ENCODE assay signal across 29 mouse cellular contexts in genomic region chr11:107833351-107834040, GRCm38 (mm10). TPM values are rescaled to one million over a fixed set of nuclear protein-coding genes. Genes with fewer than 3 reads are reported as not detected.
DNase-seq lines count a peak whose midpoint lies in the region; ATAC-seq lines count a peak whose summit lies in the region.
"Had no signal": no experiment of that assay in that cellular context is flagged by ENCODE, and none has a peak within 500 bp of the region (broad histone marks: within the 10 kb centered on the region; RNA-seq: fewer than 3 reads in every experiment).

No protein-coding gene starts in this region.

- no peaks in the 10 kb centered on the region for H3K9me3 ChIP-seq in neural tube, embryonic 12.5 days
- H3K9me3 ChIP-seq in hindbrain, embryonic 14.5 days (ENCODE audit: control insufficient read depth, low read length), result no peaks in the 10 kb centered on the region
- H3K9me3 ChIP-seq: embryonic facial prominence, embryonic 12.5 days; limb, embryonic 13.5 days; stomach, embryonic 15.5 days had no signal

- H3K27ac ChIP-seq in neural tube, embryonic 12.5 days, result no peak overlapping the region
- peak overlapping the region; percentile 72 for H3K27ac ChIP-seq in hindbrain, embryonic 14.5 days
- H3K27ac ChIP-seq: embryonic facial prominence, embryonic 12.5 days; limb, embryonic 13.5 days; stomach, embryonic 15.5 days had no signal

- peak; percentile 71 for DNase-seq in heart, adult 11 months
- no peak for DNase-seq in heart, postnatal 4 days
- no peak for DNase-seq in neural tube, embryonic 10.5 days (ENCODE audit: extremely low spot score, low spot score)
- DNase-seq in hindbrain, embryonic 14.5 days (ENCODE audit: low spot score), result no peak
- no peak for DNase-seq in lung, adult 18-20 months
- no peak for DNase-seq in layer of hippocampus, postnatal 14 days (ENCODE audit: low spot score in 2 of 2)
- DNase-seq: adrenal gland, postnatal 10 days; cerebellum, adult 11-12 months; cerebellum, adult 9-11 months; embryo, embryonic 11 days; gastrocnemius, postnatal 10 days; heart, postnatal 14 days; kidney, adult 9 months; kidney, postnatal 10 days; lung, postnatal 4 days; midbrain, embryonic 14.5 days; retina, postnatal 1 day; right cerebral cortex, postnatal 25 days; thymus, adult 18-20 months; thymus, postnatal 36 days had no signal

- H3K4me3 ChIP-seq in neural tube, embryonic 12.5 days, result no peak overlapping the region
- H3K4me3 ChIP-seq in hindbrain, embryonic 14.5 days (replicated peaks; ENCODE audit: low read length), result no peak overlapping the region
- H3K4me3 ChIP-seq: embryonic facial prominence, embryonic 12.5 days; limb, embryonic 13.5 days; megakaryocyte, embryonic 14.5 days; stomach, embryonic 15.5 days had no signal

- H3K4me1 ChIP-seq in neural tube, embryonic 12.5 days, result peaks cover 4% of the 10 kb centered on the region
- H3K4me1 ChIP-seq in hindbrain, embryonic 14.5 days (replicated peaks; ENCODE audit: control insufficient read depth, insufficient read depth, low read length), result no peaks in the 10 kb centered on the region; the same call in 1 of the 2 replicates
- H3K4me1 ChIP-seq: embryonic facial prominence, embryonic 12.5 days; limb, embryonic 13.5 days; megakaryocyte, embryonic 14.5 days; stomach, embryonic 15.5 days had no signal

- no peaks in the 10 kb centered on the region for H3K27me3 ChIP-seq in neural tube, embryonic 12.5 days (replicated peaks)
- H3K27me3 ChIP-seq in hindbrain, embryonic 14.5 days (ENCODE audit: control insufficient read depth, insufficient read depth, low read length), result no peaks in the 10 kb centered on the region
- H3K27me3 ChIP-seq: embryonic facial prominence, embryonic 12.5 days; limb, embryonic 13.5 days; stomach, embryonic 15.5 days had no signal

- ATAC-seq in neural tube, embryonic 12.5 days (ENCODE audit: low FRiP score, low read depth), result no peak
- ATAC-seq in hindbrain, embryonic 14.5 days (ENCODE audit: low FRiP score), result no peak
- ATAC-seq: intestine, postnatal 0 days; Patski had no signal

- H3K9ac ChIP-seq in neural tube, embryonic 12.5 days, result 0 out of 2 replicates have a peak overlapping the region, but pooled peaks have one; percentile 1
- H3K9ac ChIP-seq in hindbrain, embryonic 14.5 days, result no peak overlapping the region
- H3K9ac ChIP-seq: embryonic facial prominence, embryonic 12.5 days; limb, embryonic 13.5 days; stomach, embryonic 15.5 days had no signal

- H3K4me2 ChIP-seq in neural tube, embryonic 12.5 days (replicated peaks), result no peak overlapping the region
- no peak overlapping the region for H3K4me2 ChIP-seq in hindbrain, embryonic 14.5 days (replicated peaks)
- H3K4me2 ChIP-seq: embryonic facial prominence, embryonic 12.5 days; limb, embryonic 13.5 days; liver, embryonic 11.5 days; stomach, embryonic 15.5 days had no signal

- no peaks in the 10 kb centered on the region for H3K36me3 ChIP-seq in neural tube, embryonic 12.5 days
- H3K36me3 ChIP-seq in hindbrain, embryonic 14.5 days (replicated peaks; ENCODE audit: control insufficient read depth, insufficient read depth), result no peaks in the 10 kb centered on the region
- H3K36me3 ChIP-seq: embryonic facial prominence, embryonic 12.5 days; limb, embryonic 13.5 days; stomach, embryonic 15.5 days had no signal

- WGBS in neural tube, embryonic 12.5 days, result 62% methylated on average over 7 of the region's 7 CpGs
- WGBS in hindbrain, embryonic 14.5 days, result 49% methylated on average over 7 of the region's 7 CpGs

RNA-seq across cellular contexts. Expression of gene Cacng4, which starts 39.1 kb away (rescaled TPM):
- under 1 TPM; 0.41 to 0.64 TPM for total RNA-seq in heart, postnatal 4 days (2021)
- 46.5 and 48.3 TPM in 2 replicates for polyA plus RNA-seq in neural tube, embryonic 12.5 days (2016; fragmentation: Nextera tagmentation; extraction: Ambion mirVana)
- polyA plus RNA-seq in hindbrain, embryonic 14.5 days (2014; fragmentation: Nextera tagmentation; extraction: Ambion mirVana), result 58.2 and 63.1 TPM in 2 replicates
- total RNA-seq in layer of hippocampus, postnatal 14 days (2021), result 10 to 100 TPM; 49.6 to 62.6 TPM
- total RNA-seq: MEL had no signal

Comparison
In these comparisons a context has a peak if more than half of its experiments do, and no peak if none do; other contexts are left out.
1. RNA of gene Cacng4, which starts 39.1 kb away (total RNA-seq): 49.6 to 62.6 TPM in layer of hippocampus, postnatal 14 days; 0.41 to 0.64 TPM in heart, postnatal 4 days; every median in the first group is over 10 times any median in the second.